Mouse (Mus musculus) forebrain, embryonic 14.5 days (tissue): ENCODE results near the gene 1190005I06Rik. TPM values are rescaled to one million over a fixed set of nuclear protein-coding genes. Genes with fewer than 3 reads are reported as not detected.
A peak's percentile ranks its signal among the peaks of the same experiment; 100 is the strongest.

Experiments
- ATAC-seq: fragments of 200-750 bp; cut with Nextera tagmentation; 2 replicates; pipeline ENCODE4 v1.8.0; 2017; ENCODE audit warnings: mild to moderate bottlenecking, moderate library complexity
- DNase-seq: peaks from one replicate; pipeline ENCODE4 v3.0.0-alpha.2; 2015; ENCODE audit warnings: low spot score
- H3K27ac ChIP-seq: fragments of 300-500 bp; sonication (generic); 2 replicates; pipeline ENCODE4 v1.5.1; 2014; ENCODE audit warnings: low read depth, mild to moderate bottlenecking, control low read depth, low read length, moderate library complexity
- H3K27me3 ChIP-seq: fragments of 300-500 bp; sonication (generic); replicated peaks from 2 replicates; pipeline ENCODE4 v1.6.1; 2014; ENCODE audit warnings: low read length, control low read depth, mixed read lengths; ENCODE audit not compliant: control insufficient read depth, insufficient read depth
- H3K36me3 ChIP-seq: fragments of 300-500 bp; sonication (generic); 2 replicates; pipeline ENCODE4 v1.6.1; 2014; ENCODE audit warnings: low read length, control low read depth; ENCODE audit not compliant: control insufficient read depth, insufficient read depth
- H3K4me1 ChIP-seq: fragments of 300-500 bp; sonication (generic); 2 replicates; pipeline ENCODE4 v1.6.1; 2014; ENCODE audit warnings: antibody characterized with exemption, low read length, control low read depth; ENCODE audit not compliant: control insufficient read depth, insufficient read depth
- H3K4me2 ChIP-seq: fragments of 300-500 bp; sonication (generic); 2 replicates; pipeline ENCODE4 v1.6.1; 2014; ENCODE audit warnings: mild to moderate bottlenecking, control low read depth, low read length
- H3K4me3 ChIP-seq: fragments of 300-500 bp; sonication (generic); 2 replicates; pipeline ENCODE4 v1.5.1; 2014; ENCODE audit warnings: low read depth, low read length, control low read depth
- H3K9ac ChIP-seq: fragments of 300-500 bp; sonication (generic); 2 replicates; pipeline ENCODE4 v1.6.1; 2014; ENCODE audit warnings: mild to moderate bottlenecking, low read length, control low read depth, moderate library complexity
- H3K9me3 ChIP-seq: fragments of 300-500 bp; sonication (generic); replicated peaks from 2 replicates; pipeline ENCODE4 v1.6.1; 2016; ENCODE audit warnings: low read length, control low read depth, mixed read lengths; ENCODE audit not compliant: control insufficient read depth
- WGBS: fragments of 180-500 bp; shearing (Covaris S2); extraction: QIAGEN DNeasy Blood & Tissue Kit; methylation state at CpG from one replicate; pipeline ENCODE4 v1.1.7; 2014; 5-methylcytosine and 5-hydroxymethylcytosine counted together
- polyA plus RNA-seq: library from polyadenylated mRNA; unstranded; fragments of >200 nt; fragmentation: Nextera tagmentation; extraction: Ambion mirVana; gene quantifications from 2 replicates; pipeline ENCODE4 v1.2.1, GENCODE M21; 2014

Gene 1190005I06Rik
- polyA plus RNA-seq, 1 experiment from 2014 or later, result 7.1 TPM

GRCm38 (mm10) chr8:120672626-120673229 lies 25.3 kb upstream of the 1190005I06Rik start:
- 91% methylated on average over 16 of the region's 16 CpGs for WGBS
- Histone ChIP-seq H3K27ac (no peak overlapping the region), H3K9me3 (no peaks in the 10 kb centered on the region), H3K4me2 (no peak overlapping the region), H3K9ac (no peak overlapping the region), H3K4me1 (peaks cover 3% of the 10 kb centered on the region), H3K36me3 (peaks cover 48% of the 10 kb centered on the region), H3K27me3 (no peaks in the 10 kb centered on the region), H3K4me3 (no peak overlapping the region)
- DNase-seq, result no peak
- no peak for ATAC-seq

GRCm38 (mm10) chr8:120671775-120672174 lies 24.3 kb upstream of the 1190005I06Rik start:
- DNase-seq (no peak), ATAC-seq (no peak)
- no peaks in the 10 kb centered on the region for H3K9me3 ChIP-seq
- no peaks in the 10 kb centered on the region for H3K27me3 ChIP-seq
- no peak overlapping the region for H3K4me2 ChIP-seq
- H3K36me3 ChIP-seq, result peaks cover 48% of the 10 kb centered on the region
- H3K4me1 ChIP-seq, result peaks cover 7% of the 10 kb centered on the region
- no peak overlapping the region for H3K4me3 ChIP-seq
- WGBS, result 45% methylated on average over 6 of the region's 6 CpGs
- no peak overlapping the region for H3K27ac ChIP-seq
- H3K9ac ChIP-seq, result no peak overlapping the region

- peaks cover 36% of the 10 kb centered on the region for H3K36me3 ChIP-seq
- H3K9me3 ChIP-seq, result no peaks in the 10 kb centered on the region
- ATAC-seq, result no peak
- peak within 1 kb of the TSS; percentile 97 for H3K9ac ChIP-seq
- no peak for DNase-seq
- H3K4me2 ChIP-seq, result peak within 1 kb of the TSS; percentile 88
- peaks cover 18% of the 10 kb centered on the region for H3K4me1 ChIP-seq
- peak within 1 kb of the TSS; percentile 79 for H3K27ac ChIP-seq
- H3K27me3 ChIP-seq, result no peaks in the 10 kb centered on the region
- 1% methylated on average over 33 of the region's 51 CpGs for WGBS
- H3K4me3 ChIP-seq, result peak within 1 kb of the TSS; percentile 94
These were observed 21.0 kb upstream of the 1190005I06Rik start, which contains the start of gene Emc8 for GRCm38 (mm10) chr8:120668374-120668905. Gene Emc8 (minus strand): TSS chr8:120668573.

- Histone ChIP-seq H3K27ac (peak within 1 kb of the TSS; percentile 79), H3K4me1 (peaks cover 18% of the 10 kb centered on the region), H3K36me3 (peaks cover 30% of the 10 kb centered on the region), H3K9ac (peak within 1 kb of the TSS; percentile 97), H3K4me2 (peak within 1 kb of the TSS; percentile 88), H3K9me3 (no peaks in the 10 kb centered on the region), H3K4me3 (peak within 1 kb of the TSS; percentile 94), H3K27me3 (no peaks in the 10 kb centered on the region)
- DNase-seq (peak; percentile 96), ATAC-seq (peak; percentile 95)
- 0% methylated on average over 96 of the region's 105 CpGs for WGBS
These were observed 20.3 kb upstream of the 1190005I06Rik start, which contains the start of the genes Gm27021 and Cox4i1 for GRCm38 (mm10) chr8:120667561-120668373. Gene Gm27021 (minus strand): TSS chr8:120668079. Gene Cox4i1 (plus strand): TSS chr8:120668222.

GRCm38 (mm10) chr8:120666807-120667470 lies 19.5 kb upstream of the 1190005I06Rik start:
- ATAC-seq, result no peak
- H3K27me3 ChIP-seq, result no peaks in the 10 kb centered on the region
- peaks cover 21% of the 10 kb centered on the region for H3K36me3 ChIP-seq
- peak overlapping the region; percentile 88 for H3K4me2 ChIP-seq
- no peaks in the 10 kb centered on the region for H3K9me3 ChIP-seq
- 1% methylated on average over 17 of the region's 17 CpGs for WGBS
- H3K4me3 ChIP-seq, result peak overlapping the region; percentile 94
- H3K9ac ChIP-seq, result peak overlapping the region; percentile 97
- peak overlapping the region; percentile 79 for H3K27ac ChIP-seq
- DNase-seq, result no peak
- peaks cover 18% of the 10 kb centered on the region for H3K4me1 ChIP-seq

GRCm38 (mm10) chr8:120665726-120666455 lies 18.5 kb upstream of the 1190005I06Rik start:
- Histone ChIP-seq H3K9me3 (no peaks in the 10 kb centered on the region), H3K4me3 (0 out of 2 replicates have a peak overlapping the region, but pooled peaks have one; percentile 94), H3K4me2 (peak overlapping the region; percentile 88), H3K27ac (no peak overlapping the region), H3K36me3 (peaks cover 13% of the 10 kb centered on the region), H3K27me3 (no peaks in the 10 kb centered on the region), H3K4me1 (peaks cover 18% of the 10 kb centered on the region), H3K9ac (no peak overlapping the region)
- DNase-seq, result no peak
- WGBS, result 75% methylated on average over 3 of the region's 3 CpGs
- ATAC-seq, result no peak

GRCm38 (mm10) chr8:120664566-120664965 lies 17.1 kb upstream of the 1190005I06Rik start:
- H3K9me3 ChIP-seq, result no peaks in the 10 kb centered on the region
- H3K4me2 ChIP-seq, result no peak overlapping the region
- DNase-seq (no peak), ATAC-seq (no peak)
- peaks cover 8% of the 10 kb centered on the region; the same call in 1 of the 2 replicates for H3K36me3 ChIP-seq
- H3K27me3 ChIP-seq, result no peaks in the 10 kb centered on the region
- H3K9ac ChIP-seq, result no peak overlapping the region; the same call in 1 of the 2 replicates
- H3K27ac ChIP-seq, result no peak overlapping the region; the same call in 1 of the 2 replicates
- 72% methylated on average over 6 of the region's 6 CpGs for WGBS
- no peak overlapping the region for H3K4me3 ChIP-seq
- peaks cover 18% of the 10 kb centered on the region for H3K4me1 ChIP-seq

- Histone ChIP-seq H3K4me3 (no peak overlapping the region), H3K27me3 (no peaks in the 10 kb centered on the region), H3K9me3 (no peaks in the 10 kb centered on the region), H3K36me3 (peaks cover 63% of the 10 kb centered on the region), H3K4me2 (no peak overlapping the region), H3K4me1 (no peaks in the 10 kb centered on the region), H3K27ac (no peak overlapping the region), H3K9ac (no peak overlapping the region)
- DNase-seq (no peak), ATAC-seq (no peak)
- WGBS, result 91% methylated on average over 8 of the region's 8 CpGs
These were observed 10.0 kb upstream of the 1190005I06Rik start for GRCm38 (mm10) chr8:120657415-120657814.
